Mouse (Mus musculus) hindbrain, embryonic 14.5 days (tissue): ENCODE data around the gene Alox12. TPM values are rescaled to one million over a fixed set of nuclear protein-coding genes. Genes with fewer than 3 reads are reported as not detected.

Experiments used
- ATAC-seq: fragments of 200-750 bp; cut with Nextera tagmentation; 2 replicates; pipeline ENCODE4 v1.8.0; 2017; ENCODE audit warnings: moderate number of reproducible peaks, mild to moderate bottlenecking, moderate TSS enrichment, moderate library complexity; ENCODE audit not compliant: low FRiP score
- DNase-seq: peaks from one replicate; pipeline ENCODE4 v3.0.0-alpha.2; 2015; ENCODE audit warnings: low spot score
- H3K27ac ChIP-seq: fragments of 300-500 bp; sonication (generic); 2 replicates; pipeline ENCODE4 v1.5.1; 2014; ENCODE audit warnings: mild to moderate bottlenecking, moderate library complexity
- H3K27me3 ChIP-seq: fragments of 300-500 bp; sonication (generic); 2 replicates; pipeline ENCODE4 v1.6.1; 2014; ENCODE audit warnings: mild to moderate bottlenecking, low read length, mixed read lengths; ENCODE audit not compliant: control insufficient read depth, insufficient read depth
- H3K36me3 ChIP-seq: fragments of 300-500 bp; sonication (generic); replicated peaks from 2 replicates; pipeline ENCODE4 v1.6.1; 2014; ENCODE audit not compliant: control insufficient read depth, insufficient read depth
- H3K4me1 ChIP-seq: fragments of 300-500 bp; sonication (generic); replicated peaks from 2 replicates; pipeline ENCODE4 v1.6.1; 2014; ENCODE audit warnings: antibody characterized with exemption, low read length, mixed read lengths; ENCODE audit not compliant: control insufficient read depth, insufficient read depth
- H3K4me2 ChIP-seq: fragments of 300-500 bp; sonication (generic); replicated peaks from 2 replicates; pipeline ENCODE4 v1.6.1; 2014; ENCODE audit warnings: mild to moderate bottlenecking, moderate library complexity
- H3K4me3 ChIP-seq: fragments of 300-500 bp; sonication (generic); replicated peaks from 2 replicates; pipeline ENCODE4 v1.5.1; 2014; ENCODE audit warnings: mild to moderate bottlenecking, low read length
- H3K9ac ChIP-seq: fragments of 300-500 bp; sonication (generic); 2 replicates; pipeline ENCODE4 v1.6.1; 2014
- H3K9me3 ChIP-seq: fragments of 300-500 bp; sonication (generic); 2 replicates; pipeline ENCODE4 v1.6.1; 2016; ENCODE audit warnings: low read length; ENCODE audit not compliant: control insufficient read depth
- WGBS: fragments of 180-500 bp; shearing (Covaris S2); extraction: QIAGEN DNeasy Blood & Tissue Kit; methylation state at CpG from one replicate; pipeline ENCODE4 v1.1.7; 2014; 5-methylcytosine and 5-hydroxymethylcytosine counted together
- microRNA counts: library from miRNA; unstranded; fragments of <30 nt; microRNA quantifications from one replicate; lab custom pipeline; 2016
- microRNA-seq: library from miRNA; unstranded; fragments of <30 nt; microRNA quantifications from one replicate; pipeline ENCODE4, GENCODE M21; 2016
- polyA plus RNA-seq: library from polyadenylated mRNA; unstranded; fragments of >200 nt; fragmentation: Nextera tagmentation; extraction: Ambion mirVana; gene quantifications from 2 replicates; pipeline ENCODE4 v1.2.1, GENCODE M21; 2014

The Alox12 gene
- polyA plus RNA-seq, 1 experiment from 2014 or later = 2.1 TPM

- Histone ChIP-seq H3K27ac (no peak overlapping the region), H3K27me3 (no peaks in the 10 kb centered on the region), H3K4me1 (no peaks in the 10 kb centered on the region), H3K9ac (no peak overlapping the region), H3K9me3 (no peaks in the 10 kb centered on the region), H3K36me3 (no peaks in the 10 kb centered on the region), H3K4me3 (no peak overlapping the region), H3K4me2 (no peak overlapping the region)
- 60% methylated on average over 11 of the region's 11 CpGs for WGBS
- DNase-seq (no peak), ATAC-seq (no peak)
These were observed 61.5 kb downstream of the Alox12 start for GRCm38 (mm10) chr11:70193354-70194285.

- no peaks in the 10 kb centered on the region for H3K4me1 ChIP-seq
- no peaks in the 10 kb centered on the region for H3K9me3 ChIP-seq
- no peak overlapping the region for H3K4me2 ChIP-seq
- WGBS = 88% methylated on average over 4 of the region's 4 CpGs
- H3K27ac ChIP-seq = no peak overlapping the region
- no peak overlapping the region for H3K4me3 ChIP-seq
- no peak for ATAC-seq
- no peaks in the 10 kb centered on the region for H3K27me3 ChIP-seq
- H3K36me3 ChIP-seq = no peaks in the 10 kb centered on the region
- no peak for DNase-seq
- H3K9ac ChIP-seq = no peak overlapping the region
These were observed 63.0 kb downstream of the Alox12 start for GRCm38 (mm10) chr11:70192157-70192556.

MicroRNA genes within 50 kb of the gene (microRNA counts, 519-probe panel; counts per million panel counts)
- microRNA mmu-miR-195 (lab: Ali Mortazavi, UCI) (2,763 counts per million, percentile 10 among the panel's probes with 10 or more counts), microRNA mmu-miR-497 (lab: Ali Mortazavi, UCI) (not detected)

Small RNA genes lying within 50 kb of the gene (microRNA-seq; reads per million reads assigned to microRNA genes)
- gene Mir195a = 581 reads per million, percentile 73 among the genes with 10 or more reads in this experiment
- gene Mir497 = not detected
- gene Mir497b = not detected

Other genes starting within 250 kb of the Alox12 start
- 49.9 and 56.1 TPM in 2 replicates for gene Acadvl, start 239.9 kb downstream of the Alox12 start, polyA plus RNA-seq
- gene Dlg4, start 238.4 kb downstream of the Alox12 start, polyA plus RNA-seq = 25.6 and 26.6 TPM in 2 replicates
- gene Asgr1, start 201.3 kb downstream of the Alox12 start, polyA plus RNA-seq = 2.4 and 4.1 TPM in 2 replicates
- gene Asgr2, start 162.7 kb downstream of the Alox12 start, polyA plus RNA-seq = not detected in 2 replicates
- 0.93 and 1.1 TPM in 2 replicates for gene Mgl2, start 125.0 kb downstream of the Alox12 start, polyA plus RNA-seq
- 0.78 and 1.2 TPM in 2 replicates for gene Clec10a, start 99.2 kb downstream of the Alox12 start, polyA plus RNA-seq
- 3.5 and 4.7 TPM in 2 replicates for gene Slc16a11, start 42.6 kb downstream of the Alox12 start, polyA plus RNA-seq
- 12.9 and 13.4 TPM in 2 replicates for gene Slc16a13, start 34.3 kb downstream of the Alox12 start, polyA plus RNA-seq
- gene Bcl6b, start 25.6 kb downstream of the Alox12 start, polyA plus RNA-seq = 5.0 and 5.2 TPM in 2 replicates
- gene 0610010K14Rik, start 17.4 kb downstream of the Alox12 start, polyA plus RNA-seq = 155 and 161 TPM in 2 replicates
- gene Gm21988, start 15.5 kb downstream of the Alox12 start, polyA plus RNA-seq = 12.6 and 15.9 TPM in 2 replicates
- gene Rnasek, start 15.5 kb downstream of the Alox12 start, polyA plus RNA-seq = 342 and 388 TPM in 2 replicates
- not detected in 2 replicates for gene Alox12e, start 67.3 kb upstream of the Alox12 start, polyA plus RNA-seq
- gene Alox15, start 96.7 kb upstream of the Alox12 start, polyA plus RNA-seq = 0.11 TPM in 1 of 2 replicates, not detected in the other
- gene Pelp1, start 154.7 kb upstream of the Alox12 start, polyA plus RNA-seq = 29.9 and 33.0 TPM in 2 replicates
- gene Arrb2, start 177.3 kb upstream of the Alox12 start, polyA plus RNA-seq = 55.9 and 61.2 TPM in 2 replicates
- 41.8 and 45.8 TPM in 2 replicates for gene Med11, start 196.6 kb upstream of the Alox12 start, polyA plus RNA-seq
- gene Zmynd15, start 204.1 kb upstream of the Alox12 start, polyA plus RNA-seq = 0.50 and 0.95 TPM in 2 replicates
- 7.8 and 10.2 TPM in 2 replicates for gene Cxcl16, start 204.6 kb upstream of the Alox12 start, polyA plus RNA-seq
- gene Tm4sf5, start 249.9 kb upstream of the Alox12 start, polyA plus RNA-seq = 2.9 and 3.0 TPM in 2 replicates